Mouse (Mus musculus): Measurements from ENCODE around the gene Angptl4.
"Not testable (repeated sequence)": the region's sequence is repeated elsewhere in the genome, so short reads cannot be mapped to it uniquely, and the experiment has no call there.

Angptl4 gene

DNA sequence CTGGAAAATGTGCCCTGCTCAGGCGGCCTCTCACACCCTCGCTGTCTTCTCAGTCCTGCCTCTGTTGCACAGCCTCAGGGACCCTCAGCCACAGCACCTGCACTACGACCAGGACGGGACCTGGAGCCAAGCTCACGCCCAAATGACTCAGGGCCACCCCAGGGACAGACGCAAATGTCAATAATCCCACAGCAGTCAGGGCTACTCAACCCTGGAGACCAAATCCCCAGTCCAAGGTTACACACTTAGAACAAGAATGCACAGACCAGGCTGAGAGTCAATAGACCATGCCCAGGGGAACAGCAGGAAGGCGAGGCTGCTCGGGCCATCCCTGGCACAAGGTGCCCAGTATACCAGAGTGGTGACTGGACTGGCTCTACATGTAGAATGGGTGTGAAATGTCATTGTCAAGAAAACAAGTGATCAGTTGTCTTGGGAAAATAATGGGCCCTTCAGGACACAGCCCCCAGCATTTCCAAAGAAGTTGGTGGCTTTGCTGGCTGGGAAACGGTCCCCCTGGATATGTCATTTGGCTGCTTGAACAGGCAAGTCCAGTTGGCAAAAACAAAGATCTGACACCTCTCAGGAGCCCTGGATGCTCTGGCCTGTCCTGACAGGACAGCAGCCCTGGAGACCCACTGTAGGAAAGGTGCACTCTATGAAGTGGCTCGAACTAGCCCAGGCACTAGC is 26.1 kb downstream of the Angptl4 start:
- DNase-seq: no peak

DNA sequence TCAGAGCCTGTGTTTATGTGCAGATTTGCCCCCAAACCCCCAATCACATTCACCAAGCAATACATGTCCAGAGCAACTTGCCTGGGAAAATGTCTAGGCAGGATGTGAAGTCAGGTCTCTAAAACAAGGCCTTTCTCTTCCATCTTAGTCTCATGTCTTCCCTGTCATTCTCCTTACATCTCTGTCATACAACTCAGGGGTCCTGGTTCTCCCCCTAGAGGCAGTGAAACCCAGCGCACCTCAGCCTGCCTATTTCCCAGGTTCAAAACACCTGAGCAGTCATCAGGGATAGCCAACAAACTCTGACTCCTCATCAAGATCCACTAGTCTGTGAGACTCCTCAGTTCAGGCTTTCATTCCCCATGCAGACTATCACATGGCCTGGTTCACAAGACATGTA is 27.0 kb downstream of the Angptl4 start:
- DNase-seq: no peak

DNA sequence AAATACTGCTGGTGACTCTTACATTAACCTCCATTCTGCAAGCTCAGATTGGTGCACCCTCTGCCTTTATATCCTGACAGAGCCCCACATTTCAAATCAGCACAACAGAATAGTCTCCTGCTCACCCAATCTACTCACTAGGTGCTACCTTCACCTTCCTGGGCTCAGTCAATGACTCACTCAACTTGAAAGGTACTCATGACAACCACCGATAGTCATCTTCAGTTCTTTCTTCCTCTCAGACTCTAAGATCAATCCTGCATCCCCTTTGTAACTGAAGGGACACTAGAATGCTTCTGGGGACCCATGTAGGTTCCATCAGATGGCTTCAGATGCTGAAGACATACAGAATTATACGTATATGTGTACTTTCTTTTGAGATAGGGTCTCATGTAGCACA is 29.3 kb downstream of the Angptl4 start:
- DNase-seq: no peak

DNA sequence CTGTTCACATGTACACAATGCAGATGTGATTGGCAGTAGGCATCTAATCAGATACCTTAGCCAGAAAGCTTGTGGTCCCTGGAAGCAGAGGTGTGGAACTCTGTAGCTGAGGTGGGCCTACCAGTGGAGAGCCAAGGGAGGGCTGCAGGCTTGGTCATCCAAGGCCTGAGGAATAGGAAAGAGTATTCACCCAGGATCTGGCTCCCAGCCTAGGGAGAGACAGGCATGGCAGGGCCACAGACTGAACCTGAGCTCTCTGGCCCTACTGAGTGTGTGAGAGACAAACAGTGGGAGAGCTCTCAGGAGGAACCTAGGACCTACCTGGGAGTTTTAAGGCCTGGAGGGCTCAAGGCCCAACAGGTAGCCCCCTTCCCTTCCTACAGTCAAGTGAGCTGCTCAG is 30.4 kb downstream of the Angptl4 start:
- DNase-seq: no peak

DNA sequence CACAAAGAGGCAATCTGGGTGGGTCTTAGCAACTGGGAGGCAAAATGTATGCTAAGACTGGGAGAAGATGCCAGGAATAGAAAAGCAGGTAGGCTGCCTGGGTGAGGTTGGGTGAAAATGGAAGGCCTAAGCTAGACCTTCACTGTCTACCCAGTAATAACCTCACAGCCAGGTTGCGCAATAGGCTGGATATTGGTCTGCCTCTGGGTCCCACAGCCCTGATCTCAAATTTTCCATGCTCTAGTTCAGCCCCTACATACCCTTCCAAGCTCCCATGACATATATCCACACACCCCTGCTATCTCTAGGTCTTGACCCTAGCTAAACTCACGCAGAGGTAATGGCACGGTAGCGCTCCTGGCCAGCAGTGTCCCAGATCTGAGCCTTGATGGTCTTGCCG is 32.2 kb downstream of the Angptl4 start:
- DNase-seq: no peak

DNA sequence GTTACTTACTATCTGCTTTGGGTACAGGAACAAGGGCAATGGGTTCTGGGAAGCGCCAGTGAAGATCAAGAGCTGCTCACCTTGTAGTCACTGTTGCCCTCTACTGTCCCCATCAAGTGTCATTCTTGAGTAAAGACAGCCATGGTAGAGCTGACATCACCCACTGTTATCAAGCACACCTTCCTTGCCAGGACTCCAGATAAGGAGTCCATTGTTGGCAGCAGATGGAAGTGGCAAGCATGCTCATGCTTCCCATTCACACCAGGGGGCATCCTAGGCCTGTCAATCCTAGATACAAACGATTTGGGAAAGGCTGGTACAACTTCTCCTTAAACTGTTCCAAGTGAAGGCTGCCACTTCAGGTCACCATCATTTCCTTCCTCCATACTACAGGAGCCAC is 35.6 kb downstream of the Angptl4 start:
- DNase-seq: no peak

DNA sequence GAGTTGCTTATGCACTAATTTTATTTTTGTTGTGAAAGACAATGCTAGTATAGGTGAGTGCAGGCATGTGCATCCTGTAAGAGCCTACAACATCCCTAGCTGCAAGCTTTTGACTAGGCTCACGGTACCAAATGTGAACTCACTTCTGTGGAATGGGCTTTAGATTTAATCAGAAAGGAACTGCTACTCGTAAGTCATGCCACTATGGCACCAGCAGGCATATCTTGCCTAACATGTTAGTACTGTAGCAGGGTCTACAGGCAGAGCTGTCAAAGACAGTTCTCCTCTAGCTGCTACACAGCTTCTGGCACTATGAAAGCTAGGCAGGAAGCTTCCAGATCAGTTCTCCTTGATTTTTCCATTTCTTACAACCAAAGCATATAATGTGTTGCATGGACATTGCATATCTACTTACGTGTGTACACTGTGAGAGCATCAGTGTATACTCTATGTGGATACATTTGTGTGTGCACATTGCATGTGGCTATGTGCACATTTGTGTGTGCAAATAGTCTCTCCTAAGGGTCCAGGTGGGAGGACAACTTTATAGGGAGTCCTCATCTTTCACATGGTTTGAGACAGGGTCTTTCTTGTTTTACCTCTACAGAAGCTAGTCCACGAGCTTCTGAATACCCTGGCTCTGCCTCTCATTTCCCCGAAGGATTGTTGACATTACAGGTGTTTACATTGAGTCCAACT is 36.8 kb downstream of the Angptl4 start:
- DNase-seq: no peak

DNA sequence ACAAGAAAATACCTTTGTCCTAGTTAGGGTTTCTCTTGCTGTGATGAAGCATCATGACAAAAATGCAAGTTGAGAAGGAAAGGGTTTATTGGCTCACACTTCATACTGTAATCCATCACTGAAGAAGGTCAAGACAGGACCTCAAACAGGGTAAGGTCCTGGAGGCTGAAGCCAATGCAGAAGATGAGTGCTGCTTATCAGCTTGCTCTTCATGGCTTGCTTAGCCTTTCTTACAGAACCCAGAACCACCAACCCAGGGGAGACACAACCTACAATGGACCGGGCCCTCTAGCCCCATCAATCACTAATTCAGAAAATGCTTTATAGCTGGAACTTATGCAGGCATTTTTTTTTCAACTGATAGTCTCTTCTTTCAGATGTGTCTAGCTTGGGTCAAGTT is 39.2 kb downstream of the Angptl4 start:
- no peak for DNase-seq

DNA sequence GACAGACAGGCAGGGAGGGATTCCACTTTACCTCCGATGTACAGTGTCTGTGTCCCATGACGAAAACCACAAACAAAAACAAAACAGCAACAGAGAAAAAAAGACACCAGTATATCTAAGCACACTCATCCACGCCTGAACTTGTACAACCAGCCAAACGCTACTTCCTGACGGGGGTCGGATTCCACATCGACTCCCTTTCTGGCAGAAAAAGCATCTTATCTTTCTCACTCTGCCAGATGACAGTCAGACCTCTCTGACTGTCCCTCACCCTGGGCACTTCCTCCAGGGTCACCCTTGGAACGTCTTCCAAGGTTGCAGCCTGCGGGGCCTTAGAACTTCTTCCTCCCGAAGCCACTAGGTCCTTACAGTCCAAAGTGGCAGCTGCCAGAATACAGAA is 48.1 kb downstream of the Angptl4 start:
- DNase-seq: not testable (repeated sequence)

DNA sequence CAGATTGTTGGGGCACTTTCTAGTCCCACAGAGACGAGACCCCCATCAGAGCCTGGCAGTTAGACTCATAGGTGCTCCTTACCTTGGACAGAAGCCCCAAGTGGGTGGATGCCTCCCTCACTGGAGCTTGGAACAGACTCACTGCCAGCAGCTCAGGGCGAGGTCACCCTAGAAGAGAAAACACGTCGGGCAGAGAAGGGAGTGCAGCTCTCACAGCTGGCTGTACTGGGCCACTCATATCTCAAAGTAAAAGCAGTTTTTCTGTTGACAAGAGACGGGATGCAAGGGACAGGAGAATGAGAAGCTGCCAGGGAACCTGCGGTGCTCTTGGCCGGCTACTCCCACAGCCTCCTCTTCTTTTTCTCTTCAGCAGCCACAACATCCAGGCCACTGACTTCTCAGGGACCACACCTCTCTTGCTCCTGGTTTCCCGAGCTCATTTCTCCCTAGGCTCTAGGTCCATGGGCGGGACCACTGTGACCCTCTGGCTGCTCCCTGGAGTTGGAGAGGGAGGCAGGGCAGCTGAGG is 49.0 kb downstream of the Angptl4 start:
- not testable (repeated sequence) for DNase-seq

DNA sequence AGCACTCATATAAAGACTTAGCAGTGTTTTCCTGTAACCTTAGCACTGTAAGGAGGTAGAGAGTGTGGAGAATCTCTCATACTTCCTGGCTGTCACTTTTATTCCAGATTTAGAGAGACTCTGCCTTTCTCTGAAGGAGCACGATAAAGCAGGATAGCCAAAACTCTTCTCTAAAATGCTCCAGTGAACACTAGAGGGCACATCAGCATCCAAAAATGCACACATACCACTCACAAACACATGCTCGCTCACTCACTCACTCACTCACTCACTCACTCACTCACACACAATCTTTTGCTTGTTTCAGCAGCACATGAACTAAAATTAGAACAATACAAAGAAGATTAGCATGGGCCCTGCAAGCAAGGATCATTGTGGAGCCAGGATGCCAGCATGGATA is 52.4 kb downstream of the Angptl4 start:
- DNase-seq: no peak

DNA sequence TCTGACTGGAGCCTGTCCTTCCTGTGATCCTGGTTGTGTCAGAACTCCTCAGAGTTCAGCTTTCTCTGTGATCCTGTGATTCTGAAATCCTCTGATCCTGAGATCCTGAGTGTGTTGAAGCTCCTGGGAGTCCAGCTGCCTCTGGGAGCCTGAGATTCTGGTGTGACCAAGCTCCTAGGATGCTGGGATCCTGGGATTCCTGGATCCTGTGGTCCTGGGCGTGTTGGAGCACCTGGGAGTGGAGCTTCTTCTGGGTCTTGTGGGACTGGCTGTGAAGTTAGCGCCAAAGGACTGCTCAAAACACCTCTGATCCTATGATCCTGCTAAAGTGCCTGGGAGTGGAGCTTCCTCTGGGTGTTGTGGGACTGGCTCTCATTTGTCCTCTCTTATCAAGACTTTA is 53.2 kb downstream of the Angptl4 start:
- DNase-seq: no peak
